Mouse (Mus musculus) brown adipose tissue, adult 24 weeks (tissue): ENCODE results near the gene Yipf6. TPM values are rescaled to one million over a fixed set of nuclear protein-coding genes. Genes with fewer than 3 reads are reported as not detected.

Experiments
- H3K27ac ChIP-seq: fragments of 200-500 bp; replicated peaks from 2 replicates; pipeline ENCODE4 v1.5.1; 2012; ENCODE audit warnings: low read depth, mild to moderate bottlenecking, low read length
- H3K4me1 ChIP-seq: fragments of 200-500 bp; 2 replicates; pipeline ENCODE4 v1.6.1; 2012; ENCODE audit warnings: low read length, mixed read lengths; ENCODE audit not compliant: control insufficient read depth, insufficient read depth, insufficient read length
- H3K4me3 ChIP-seq: fragments of 200-500 bp; 2 replicates; pipeline ENCODE4 v1.5.1; 2012; ENCODE audit warnings: low read depth, mild to moderate bottlenecking, low read length, moderate library complexity; ENCODE audit not compliant: insufficient read depth
- polyA plus RNA-seq: library from polyadenylated mRNA; stranded (reverse); fragments of >200 nt; gene quantifications from 2 replicates; pipeline ENCODE4 v1.2.4, GENCODE M21; 2012; ENCODE audit not compliant: missing spikeins, insufficient read depth, insufficient read length

Yipf6 gene
- polyA plus RNA-seq, 1 experiment, result 24.5 TPM

DNA sequence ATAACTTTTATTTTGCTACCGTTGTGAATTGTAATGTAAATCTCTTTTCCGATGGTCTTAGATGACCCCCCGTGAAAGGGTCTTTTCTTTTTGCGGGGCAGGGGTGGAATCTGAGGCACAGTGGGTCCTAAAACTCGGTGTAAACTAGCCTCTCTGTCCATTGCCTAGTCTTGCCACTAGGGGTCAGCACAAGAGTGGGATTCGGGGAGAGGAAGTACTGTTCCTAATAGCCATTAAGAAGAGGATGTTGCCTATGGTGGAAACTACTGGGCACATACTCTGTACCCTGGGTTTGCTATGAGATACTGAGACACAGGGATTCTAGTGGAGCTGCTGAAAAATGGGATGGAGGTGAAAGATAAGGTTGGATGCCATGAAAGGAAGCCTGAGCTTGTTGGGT lies 53.5 kb downstream of the Yipf6 start:
- no peak overlapping the region for H3K4me3 ChIP-seq
- H3K27ac ChIP-seq, result no peak overlapping the region
- peaks cover 4% of the 10 kb centered on the region; the same call in 1 of the 2 replicates for H3K4me1 ChIP-seq

Other genes with a start within 250 kb of the Yipf6 start
- gene Ophn1, start 45.3 kb upstream of the Yipf6 start, polyA plus RNA-seq, result 13.8 and 15.3 TPM in 2 replicates
- 5.0 and 6.7 TPM in 2 replicates for gene Stard8, start 66.9 kb downstream of the Yipf6 start, polyA plus RNA-seq
- 10.3 and 17.4 TPM in 2 replicates for gene Efnb1, start 199.8 kb downstream of the Yipf6 start, polyA plus RNA-seq